Mouse (Mus musculus): ENCODE data around the gene Cda. TPM values are rescaled to one million over a fixed set of nuclear protein-coding genes. Genes with fewer than 3 reads are reported as not detected.

The Cda gene
- total and polyA plus RNA-seq, 3 experiments, result 12.4 to 26.1 TPM; not detected in 1

DNA sequence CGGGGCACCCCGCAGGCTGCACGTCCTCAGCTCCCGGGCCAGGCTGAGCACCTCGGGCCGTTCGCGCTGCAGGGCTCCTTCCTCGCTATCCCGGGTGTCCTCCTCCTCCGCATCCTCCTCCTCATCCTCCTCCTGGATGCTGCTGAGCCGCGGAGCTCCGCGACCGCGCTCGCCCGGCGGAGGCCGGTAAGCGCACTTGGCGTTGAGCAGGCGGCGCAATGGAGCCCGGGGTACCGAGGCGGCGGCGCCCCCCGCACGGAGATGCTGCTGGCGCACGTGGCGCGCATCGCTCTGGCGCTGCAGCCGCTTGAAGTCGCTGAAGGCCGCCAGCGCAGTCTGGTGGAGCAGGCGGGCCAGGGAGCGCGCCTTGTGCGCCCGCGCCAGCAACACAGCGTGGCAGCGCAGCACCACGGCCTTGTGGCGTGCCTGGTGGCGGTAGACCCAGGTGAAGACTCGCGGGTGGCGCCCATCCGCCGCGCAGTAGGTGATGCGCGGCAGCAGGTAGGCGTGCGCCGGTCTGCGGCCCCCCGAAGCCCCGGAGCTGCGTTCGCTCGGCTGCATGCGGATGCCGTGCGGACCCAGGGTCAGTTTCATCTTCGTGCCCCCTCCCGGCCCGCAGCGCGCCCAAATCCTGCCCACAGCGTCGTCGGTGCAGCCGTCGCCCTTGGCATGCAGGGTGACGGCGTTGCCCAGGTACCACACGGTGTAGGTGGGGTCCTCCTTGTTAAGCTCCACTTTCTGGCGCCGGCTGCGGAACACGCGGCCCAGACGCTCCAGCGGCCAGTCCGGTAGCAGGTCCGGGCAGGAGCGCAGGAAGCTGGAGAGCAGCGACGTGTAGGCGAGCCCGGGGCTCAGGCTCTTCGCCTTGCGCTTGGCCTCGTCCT is 27.5 kb upstream of the Cda start:
- no peaks in the 10 kb centered on the region for H3K27me3 ChIP-seq (ENCODE audit: control insufficient read depth in 1 of 2, insufficient read depth in 2 of 2, low read length in 2 of 2)
- H3K4me3 ChIP-seq (ENCODE audit: control insufficient read depth in 1 of 2, insufficient read depth in 1 of 2, low read depth in 2 of 2, low read length in 2 of 2), result no peak overlapping the region
- DNase-seq (ENCODE audit: low read depth, low spot score), result no peak

DNA sequence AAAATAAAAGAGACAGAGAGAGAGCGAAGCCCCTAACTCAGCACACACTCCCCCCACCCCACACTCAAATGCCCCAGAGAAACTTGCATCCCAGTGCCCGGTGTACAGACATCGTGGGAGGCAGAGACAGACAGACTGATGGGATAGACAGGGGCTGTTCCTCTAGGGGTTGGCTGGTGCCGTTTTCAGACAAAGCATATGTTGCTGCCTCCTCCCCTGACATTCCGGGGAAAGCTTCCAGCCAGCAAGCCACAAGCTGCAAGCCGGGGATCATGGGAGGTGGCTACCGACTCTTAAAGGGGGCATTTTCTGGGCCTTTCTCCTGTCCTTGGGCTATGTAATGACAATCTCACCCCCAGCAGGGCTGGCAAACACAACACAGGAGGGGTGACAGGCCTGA is 25.9 kb upstream of the Cda start:
- Histone ChIP-seq H3K27me3 (ENCODE audit: control insufficient read depth in 1 of 2, insufficient read depth in 2 of 2, low read length in 2 of 2) (no peaks in the 10 kb centered on the region), H3K79me2 (ENCODE audit: control insufficient read depth, insufficient read depth, low read length, poor library complexity) (no peaks in the 10 kb centered on the region), H3K27ac (ENCODE audit: control insufficient read depth, low read depth, low read length) (no peak overlapping the region), H3K9me3 (replicated peaks; ENCODE audit: insufficient read depth, low read length) (no peaks in the 10 kb centered on the region), H3K36me3 (ENCODE audit: control insufficient read depth in 1 of 2, insufficient read depth in 2 of 2, low read length in 2 of 2) (no peaks in the 10 kb centered on the region), H3K4me1 (ENCODE audit: control insufficient read depth in 1 of 2, insufficient read depth in 2 of 2, low read length in 2 of 2) (no peaks in the 10 kb centered on the region), H3K9ac (ENCODE audit: control insufficient read depth, low read depth, low read length, poor library complexity, severe bottlenecking) (no peak overlapping the region), H3K4me3 (ENCODE audit: control insufficient read depth in 1 of 2, insufficient read depth in 1 of 2, low read depth in 2 of 2, low read length in 2 of 2) (no peak overlapping the region)
- TF ChIP-seq NRF1 (IDR thresholded peaks at IDR 0.05; ENCODE audit: insufficient read depth, low read depth, low read length, poor library complexity, severe bottlenecking) (no peak), KAT2A (conservative IDR thresholded peaks at IDR 0.05; ENCODE audit: low read depth, low read length) (no peak), POLR2AphosphoS5 (IDR thresholded peaks at IDR 0.05; ENCODE audit: borderline replicate concordance, low read depth, low read length) (no peak), RAD21 (IDR thresholded peaks at IDR 0.05; ENCODE audit: low read depth, low read length) (no peak), HCFC1 (IDR thresholded peaks at IDR 0.05; ENCODE audit: low read depth, low read length) (no peak), TBP (IDR thresholded peaks at IDR 0.05; ENCODE audit: low read depth, low read length) (no peak), POLR2AphosphoS2 (IDR thresholded peaks at IDR 0.05; ENCODE audit: low read length) (no peak), CHD1 (IDR thresholded peaks at IDR 0.05; ENCODE audit: low read depth, low read length) (no peak), ETS1 (IDR thresholded peaks at IDR 0.05; ENCODE audit: low read depth, low read length) (no peak), TCF12 (IDR thresholded peaks at IDR 0.05; ENCODE audit: low read depth, low read length) (no peak), USF2 (IDR thresholded peaks at IDR 0.05; ENCODE audit: borderline replicate concordance in 1 of 2, insufficient read depth in 1 of 2, low read depth in 1 of 2, low read length in 2 of 2) (no peak), ZC3H11A (IDR thresholded peaks at IDR 0.05; ENCODE audit: low read depth, low read length) (no peak), BHLHE40 (IDR thresholded peaks at IDR 0.05; ENCODE audit: borderline replicate concordance, low read depth, low read length) (no peak), EP300 (IDR thresholded peaks at IDR 0.05; ENCODE audit: low read depth in 1 of 2, low read length in 2 of 2) (no peak), RCOR1 (IDR thresholded peaks at IDR 0.05; ENCODE audit: low read depth, low read length) (no peak), TAL1 (IDR thresholded peaks at IDR 0.05; ENCODE audit: low read length) (no peak), MEF2A (IDR thresholded peaks at IDR 0.05; ENCODE audit: extremely low read depth, insufficient replicate concordance, low read depth, low read length, poor library complexity, severe bottlenecking) (no peak)
- DNase-seq (ENCODE audit: low read depth, low spot score), result no peak

More for the DNA sequence above, 27.5 kb upstream of the Cda start:
- Histone ChIP-seq H3K4me1 (ENCODE audit: control insufficient read depth in 1 of 2, insufficient read depth in 2 of 2, low read length in 2 of 2) (no peaks in the 10 kb centered on the region), H3K9me3 (replicated peaks; ENCODE audit: insufficient read depth, low read length) (no peaks in the 10 kb centered on the region), H3K36me3 (ENCODE audit: control insufficient read depth in 1 of 2, insufficient read depth in 2 of 2, low read length in 2 of 2) (no peaks in the 10 kb centered on the region), H3K9ac (ENCODE audit: control insufficient read depth, low read depth, low read length, poor library complexity, severe bottlenecking) (no peak overlapping the region), H3K79me2 (ENCODE audit: control insufficient read depth, insufficient read depth, low read length, poor library complexity) (no peaks in the 10 kb centered on the region), H3K27ac (ENCODE audit: control insufficient read depth, low read depth, low read length) (no peak overlapping the region)
- TF ChIP-seq ZNF384 (IDR thresholded peaks at IDR 0.05; ENCODE audit: low read depth, low read length), result no peak
- TF ChIP-seq KAT2A (conservative IDR thresholded peaks at IDR 0.05; ENCODE audit: low read depth, low read length), result no peak
- TF ChIP-seq CTCF (IDR thresholded peaks at IDR 0.05 in 2 of 3, conservative IDR thresholded peaks at IDR 0.05 in 1 of 3; ENCODE audit: control insufficient read depth in 1 of 3, insufficient read depth in 1 of 3, low read depth in 2 of 3, low read length in 3 of 3, poor library complexity in 1 of 3, severe bottlenecking in 1 of 3), result no peak
- no peak for TF ChIP-seq BHLHE40 (IDR thresholded peaks at IDR 0.05; ENCODE audit: borderline replicate concordance, low read depth, low read length)
- no peak for TF ChIP-seq CHD1 (IDR thresholded peaks at IDR 0.05; ENCODE audit: low read depth, low read length)
- TF ChIP-seq GABPA (IDR thresholded peaks at IDR 0.05; ENCODE audit: low read depth, low read length), result no peak
- TF ChIP-seq POLR2AphosphoS5 (IDR thresholded peaks at IDR 0.05; ENCODE audit: borderline replicate concordance, low read depth, low read length), result no peak
- TF ChIP-seq POLR2A (IDR thresholded peaks at IDR 0.05; ENCODE audit: control insufficient read depth in 1 of 2, insufficient read depth in 1 of 2, low read depth in 1 of 2, low read length in 2 of 2, poor library complexity in 1 of 2), result no peak
- TF ChIP-seq HCFC1 (IDR thresholded peaks at IDR 0.05; ENCODE audit: low read depth, low read length), result no peak
- TF ChIP-seq SIN3A (IDR thresholded peaks at IDR 0.05; ENCODE audit: low read length), result no peak
- no peak for TF ChIP-seq MXI1 (IDR thresholded peaks at IDR 0.05; ENCODE audit: low read depth, low read length)
- TF ChIP-seq NRF1 (IDR thresholded peaks at IDR 0.05; ENCODE audit: insufficient read depth, low read depth, low read length, poor library complexity, severe bottlenecking), result no peak

Data from MEL (cell line).